Mouse (Mus musculus): ENCODE results near the gene Dusp22. TPM values are rescaled to one million over a fixed set of nuclear protein-coding genes. Genes with fewer than 3 reads are reported as not detected.

Gene Dusp22
- total RNA-seq, 1 experiment = 6.9 TPM

DNA sequence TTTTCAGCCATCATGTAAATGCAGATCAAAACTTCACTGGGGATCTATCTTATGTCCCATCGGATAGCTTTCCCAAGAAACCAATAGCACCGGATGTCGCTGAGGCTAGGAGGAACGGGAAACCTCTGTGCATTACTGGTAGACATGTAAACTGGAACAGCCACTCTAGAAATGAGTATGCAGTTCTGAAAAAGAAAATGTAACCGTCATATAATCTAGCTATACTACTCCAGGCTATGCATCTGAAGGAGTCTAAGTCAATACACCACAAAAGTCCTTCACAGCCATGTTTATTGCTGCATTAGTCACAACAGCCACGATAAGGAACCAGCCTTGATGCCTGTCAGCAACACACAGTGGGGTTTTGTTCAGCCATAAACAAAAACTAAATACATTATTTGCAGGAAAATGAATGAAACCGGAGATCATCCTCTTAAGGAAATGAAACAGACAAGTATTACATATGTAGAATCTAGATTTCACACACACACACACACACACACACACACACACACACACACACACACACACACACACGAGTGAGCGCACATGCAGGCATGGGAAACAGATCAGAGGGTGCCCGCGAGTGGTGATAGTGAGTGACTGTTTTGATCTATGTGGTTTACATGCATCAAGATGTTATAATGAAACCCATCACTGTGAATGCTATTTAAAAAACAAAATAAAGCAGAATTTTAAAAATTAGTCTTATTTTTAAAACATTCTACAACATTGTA lies 73.1 kb downstream of the Dusp22 start:
- TF ChIP-seq ZC3H11A (IDR thresholded peaks at IDR 0.05; ENCODE audit: borderline replicate concordance, low read depth, low read length) (no peak), MAFK (IDR thresholded peaks at IDR 0.05; ENCODE audit: insufficient read depth, low read depth, low read length) (no peak), HCFC1 (IDR thresholded peaks at IDR 0.05; ENCODE audit: borderline replicate concordance, insufficient read depth, low read length) (no peak), ZNF384 (IDR thresholded peaks at IDR 0.05; ENCODE audit: low read depth, low read length) (no peak), CHD2 (IDR thresholded peaks at IDR 0.05; ENCODE audit: low read depth, low read length) (no peak)
- H3K9ac ChIP-seq (ENCODE audit: insufficient read depth, low read depth, low read length, poor library complexity, severe bottlenecking) = no peak overlapping the region
- H3K36me3 ChIP-seq (ENCODE audit: control insufficient read depth, insufficient read depth, low read length, poor library complexity, severe bottlenecking) = no peaks in the 10 kb centered on the region
- no peak overlapping the region for H3K27ac ChIP-seq (ENCODE audit: insufficient read depth, low read depth, low read length, poor library complexity, severe bottlenecking)
- H3K4me3 ChIP-seq (ENCODE audit: insufficient read depth in 1 of 2, low read depth in 1 of 2, low read length in 2 of 2, poor library complexity in 1 of 2, severe bottlenecking in 1 of 2) = no peak overlapping the region
- H3K9me3 ChIP-seq (ENCODE audit: control insufficient read depth, insufficient read depth, low read depth, low read length) = no peaks in the 10 kb centered on the region
- in situ Hi-C loops (cut with MboI; ENCODE audit: low sequenced_read_pairs in 2 of 2, unreplicated experiment in 2 of 2) = no loop called here
- no peak for DNase-seq (ENCODE audit: low read depth, low spot score)
- no peaks in the 10 kb centered on the region for H3K4me1 ChIP-seq (ENCODE audit: control insufficient read depth in 2 of 2, insufficient read depth in 2 of 2, low read length in 2 of 2, poor library complexity in 1 of 2)

DNA sequence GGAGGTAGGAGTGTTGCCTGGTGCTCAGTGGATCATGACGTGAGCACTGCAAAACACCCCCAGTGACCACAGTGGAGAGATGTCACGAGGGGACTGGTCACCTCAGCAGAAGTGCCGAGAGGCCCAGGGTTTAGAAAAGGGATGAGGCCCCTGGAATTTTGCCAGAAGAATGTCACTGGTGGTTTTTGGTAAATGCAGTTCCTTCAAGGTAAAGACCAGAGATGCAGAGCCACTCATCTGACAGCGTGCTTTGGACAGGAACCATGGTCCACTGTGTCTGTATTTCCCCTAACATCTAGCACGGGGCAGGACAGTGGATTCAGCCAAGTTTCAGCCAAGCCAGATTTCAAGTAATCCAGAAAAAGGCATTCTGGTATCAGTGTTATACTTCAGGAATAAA lies 76.9 kb downstream of the Dusp22 start:
- TF ChIP-seq ZNF384 (IDR thresholded peaks at IDR 0.05; ENCODE audit: low read depth, low read length) (no peak), CHD2 (IDR thresholded peaks at IDR 0.05; ENCODE audit: low read depth, low read length) (no peak), HCFC1 (IDR thresholded peaks at IDR 0.05; ENCODE audit: borderline replicate concordance, insufficient read depth, low read length) (no peak), MAFK (IDR thresholded peaks at IDR 0.05; ENCODE audit: insufficient read depth, low read depth, low read length) (no peak), ZC3H11A (IDR thresholded peaks at IDR 0.05; ENCODE audit: borderline replicate concordance, low read depth, low read length) (no peak)
- Histone ChIP-seq H3K27ac (ENCODE audit: insufficient read depth, low read depth, low read length, poor library complexity, severe bottlenecking) (no peak overlapping the region), H3K9me3 (ENCODE audit: control insufficient read depth, insufficient read depth, low read depth, low read length) (no peaks in the 10 kb centered on the region), H3K4me3 (ENCODE audit: insufficient read depth in 1 of 2, low read depth in 1 of 2, low read length in 2 of 2, poor library complexity in 1 of 2, severe bottlenecking in 1 of 2) (no peak overlapping the region), H3K9ac (ENCODE audit: insufficient read depth, low read depth, low read length, poor library complexity, severe bottlenecking) (no peak overlapping the region), H3K4me1 (ENCODE audit: control insufficient read depth in 2 of 2, insufficient read depth in 2 of 2, low read length in 2 of 2, poor library complexity in 1 of 2) (no peaks in the 10 kb centered on the region), H3K36me3 (ENCODE audit: control insufficient read depth, insufficient read depth, low read length, poor library complexity, severe bottlenecking) (no peaks in the 10 kb centered on the region)
- in situ Hi-C loops (cut with MboI; ENCODE audit: low sequenced_read_pairs in 2 of 2, unreplicated experiment in 2 of 2) = no loop called here
- DNase-seq (ENCODE audit: low read depth, low spot score) = no peak

DNA sequence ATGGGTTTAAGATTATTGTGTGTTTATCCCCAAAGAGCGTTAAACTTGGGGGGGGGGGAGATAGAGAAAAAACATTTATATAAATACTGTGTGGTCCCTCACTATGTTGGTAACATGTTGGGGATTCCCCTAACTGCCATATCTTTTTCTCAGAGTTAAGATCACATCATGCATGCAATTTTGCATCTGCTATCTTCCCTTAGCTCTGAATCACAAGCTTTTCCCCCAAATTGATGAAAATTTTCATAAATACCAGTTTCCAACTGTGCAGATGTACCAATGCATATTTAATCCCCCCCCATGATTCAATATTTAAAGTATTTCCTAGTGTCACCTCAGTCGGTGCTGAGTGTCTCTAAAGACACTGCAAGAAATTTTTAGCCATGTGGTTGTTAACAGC lies 77.5 kb downstream of the Dusp22 start:
- no peak for DNase-seq (ENCODE audit: low read depth, low spot score)
- in situ Hi-C loops (cut with MboI; ENCODE audit: low sequenced_read_pairs in 2 of 2, unreplicated experiment in 2 of 2) = no loop called here
- H3K9ac ChIP-seq (ENCODE audit: insufficient read depth, low read depth, low read length, poor library complexity, severe bottlenecking) = no peak overlapping the region
- H3K4me1 ChIP-seq (ENCODE audit: control insufficient read depth in 2 of 2, insufficient read depth in 2 of 2, low read length in 2 of 2, poor library complexity in 1 of 2) = no peaks in the 10 kb centered on the region
- TF ChIP-seq MAFK (IDR thresholded peaks at IDR 0.05; ENCODE audit: insufficient read depth, low read depth, low read length) (no peak), ZNF384 (IDR thresholded peaks at IDR 0.05; ENCODE audit: low read depth, low read length) (no peak), HCFC1 (IDR thresholded peaks at IDR 0.05; ENCODE audit: borderline replicate concordance, insufficient read depth, low read length) (no peak), CHD2 (IDR thresholded peaks at IDR 0.05; ENCODE audit: low read depth, low read length) (no peak), ZC3H11A (IDR thresholded peaks at IDR 0.05; ENCODE audit: borderline replicate concordance, low read depth, low read length) (no peak)
- no peaks in the 10 kb centered on the region for H3K9me3 ChIP-seq (ENCODE audit: control insufficient read depth, insufficient read depth, low read depth, low read length)
- no peaks in the 10 kb centered on the region for H3K36me3 ChIP-seq (ENCODE audit: control insufficient read depth, insufficient read depth, low read length, poor library complexity, severe bottlenecking)
- H3K4me3 ChIP-seq (ENCODE audit: insufficient read depth in 1 of 2, low read depth in 1 of 2, low read length in 2 of 2, poor library complexity in 1 of 2, severe bottlenecking in 1 of 2) = no peak overlapping the region
- no peak overlapping the region for H3K27ac ChIP-seq (ENCODE audit: insufficient read depth, low read depth, low read length, poor library complexity, severe bottlenecking)

DNA sequence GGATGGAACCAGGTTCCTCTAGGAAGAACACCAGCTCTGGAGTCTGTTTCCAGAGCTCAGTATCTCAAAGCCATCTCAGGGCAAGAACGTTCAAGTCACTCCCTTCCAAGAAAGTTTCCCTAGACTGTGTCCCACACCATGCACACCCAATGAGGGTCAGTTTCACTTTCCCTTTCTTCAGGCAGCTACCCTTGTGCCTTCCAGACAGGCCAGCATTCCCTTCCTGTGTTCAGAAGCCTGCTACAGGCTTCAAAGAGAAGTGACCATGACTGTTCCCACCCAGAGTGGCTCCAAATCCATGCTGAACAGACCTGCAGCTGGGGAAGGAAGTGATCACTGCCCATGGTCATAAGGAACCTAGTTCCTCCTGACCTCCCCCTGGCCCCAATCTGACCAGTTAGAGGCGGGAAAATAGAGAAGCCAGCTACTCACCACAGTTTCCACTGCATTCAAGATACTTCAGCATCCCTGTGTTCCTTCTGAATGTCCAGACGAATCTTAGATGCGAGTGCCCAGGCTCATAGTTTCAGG lies 78.6 kb downstream of the Dusp22 start:
- H3K4me3 ChIP-seq (ENCODE audit: insufficient read depth in 1 of 2, low read depth in 1 of 2, low read length in 2 of 2, poor library complexity in 1 of 2, severe bottlenecking in 1 of 2) = no peak overlapping the region
- no peak overlapping the region for H3K27ac ChIP-seq (ENCODE audit: insufficient read depth, low read depth, low read length, poor library complexity, severe bottlenecking)
- no peak for DNase-seq (ENCODE audit: low read depth, low spot score)
- no peaks in the 10 kb centered on the region for H3K9me3 ChIP-seq (ENCODE audit: control insufficient read depth, insufficient read depth, low read depth, low read length)
- TF ChIP-seq CHD2 (IDR thresholded peaks at IDR 0.05; ENCODE audit: low read depth, low read length) (no peak), ZNF384 (IDR thresholded peaks at IDR 0.05; ENCODE audit: low read depth, low read length) (no peak), HCFC1 (IDR thresholded peaks at IDR 0.05; ENCODE audit: borderline replicate concordance, insufficient read depth, low read length) (no peak), ZC3H11A (IDR thresholded peaks at IDR 0.05; ENCODE audit: borderline replicate concordance, low read depth, low read length) (no peak), MAFK (IDR thresholded peaks at IDR 0.05; ENCODE audit: insufficient read depth, low read depth, low read length) (no peak)
- H3K4me1 ChIP-seq (ENCODE audit: control insufficient read depth in 2 of 2, insufficient read depth in 2 of 2, low read length in 2 of 2, poor library complexity in 1 of 2) = no peaks in the 10 kb centered on the region
- H3K36me3 ChIP-seq (ENCODE audit: control insufficient read depth, insufficient read depth, low read length, poor library complexity, severe bottlenecking) = no peaks in the 10 kb centered on the region
- in situ Hi-C loops (cut with MboI; ENCODE audit: low sequenced_read_pairs in 2 of 2, unreplicated experiment in 2 of 2) = no loop called here
- H3K9ac ChIP-seq (ENCODE audit: insufficient read depth, low read depth, low read length, poor library complexity, severe bottlenecking) = no peak overlapping the region

Measured in ES-E14 (cell line).